Mouse (Mus musculus): ENCODE results near the gene Pfn1.

The Pfn1 gene

GRCm38 (mm10) chr11:70674501-70674900 is 20.1 kb upstream of the Pfn1 start:
- no peak for DNase-seq (ENCODE audit: low read depth)

GRCm38 (mm10) chr11:70674014-70674413 is 19.6 kb upstream of the Pfn1 start:
- no peak for DNase-seq (ENCODE audit: low read depth)

GRCm38 (mm10) chr11:70671333-70672047 is 17.0 kb upstream of the Pfn1 start:
- DNase-seq (ENCODE audit: low read depth), result no peak

GRCm38 (mm10) chr11:70670483-70670882 is 16.0 kb upstream of the Pfn1 start:
- no peak for DNase-seq (ENCODE audit: low read depth)

GRCm38 (mm10) chr11:70669582-70670345 is 15.3 kb upstream of the Pfn1 start:
- peak; percentile 92 for DNase-seq (ENCODE audit: low read depth)

- peak; percentile 100 for DNase-seq (ENCODE audit: low read depth)
These were observed 14.5 kb upstream of the Pfn1 start, which contains the start of gene Spag7 for GRCm38 (mm10) chr11:70668771-70669505. Gene Spag7 (minus strand): TSS chr11:70669416.

GRCm38 (mm10) chr11:70668335-70668770 is 13.9 kb upstream of the Pfn1 start:
- DNase-seq (ENCODE audit: low read depth), result no peak

- peak; percentile 21 for DNase-seq (ENCODE audit: low read depth)
These were observed 13.1 kb upstream of the Pfn1 start for GRCm38 (mm10) chr11:70667271-70668150.

- no peak for DNase-seq (ENCODE audit: low read depth)
These were observed 12.2 kb upstream of the Pfn1 start for GRCm38 (mm10) chr11:70666687-70667086.

- DNase-seq (ENCODE audit: low read depth), result no peak
These were observed 10.3 kb upstream of the Pfn1 start for GRCm38 (mm10) chr11:70664741-70665140.

GRCm38 (mm10) chr11:70663957-70664356 is 9.5 kb upstream of the Pfn1 start:
- DNase-seq (ENCODE audit: low read depth), result no peak

GRCm38 (mm10) chr11:70663101-70663500 is 8.7 kb upstream of the Pfn1 start:
- no peak for DNase-seq (ENCODE audit: low read depth)

GRCm38 (mm10) chr11:70660571-70660970 is 6.1 kb upstream of the Pfn1 start:
- no peak for DNase-seq (ENCODE audit: low read depth)

- no peak for DNase-seq (ENCODE audit: low read depth)
These were observed 4.5 kb upstream of the Pfn1 start for GRCm38 (mm10) chr11:70658942-70659341.

- no peak for DNase-seq (ENCODE audit: low read depth)
These were observed 4.1 kb upstream of the Pfn1 start for GRCm38 (mm10) chr11:70658521-70658920.

- DNase-seq (ENCODE audit: low read depth), result no peak
These were observed 3.5 kb upstream of the Pfn1 start for GRCm38 (mm10) chr11:70657991-70658390.

GRCm38 (mm10) chr11:70657573-70657972 is 3.1 kb upstream of the Pfn1 start:
- no peak for DNase-seq (ENCODE audit: low read depth)

GRCm38 (mm10) chr11:70656964-70657363 is 2.5 kb upstream of the Pfn1 start, which contains the start of gene Eno3:
Gene Eno3 (plus strand): TSS chr11:70657202.
- peak; percentile 46 for DNase-seq (ENCODE audit: low read depth)

- peak; percentile 65 for DNase-seq (ENCODE audit: low read depth)
These were observed 2.0 kb upstream of the Pfn1 start for GRCm38 (mm10) chr11:70656456-70656927.

GRCm38 (mm10) chr11:70655571-70656455 is 1.4 kb upstream of the Pfn1 start:
- DNase-seq (ENCODE audit: low read depth), result peak; percentile 81
